Mouse (Mus musculus) neural tube, embryonic 11.5 days (tissue): Measurements from ENCODE around the gene Gm10282. TPM values are rescaled to one million over a fixed set of nuclear protein-coding genes. Genes with fewer than 3 reads are reported as not detected.

Experiments
- ATAC-seq: fragments of 200-750 bp; cut with Nextera tagmentation; 2 replicates; pipeline ENCODE4 v1.8.0; 2017; ENCODE audit warnings: moderate number of reproducible peaks, mild to moderate bottlenecking, moderate TSS enrichment, moderate library complexity; ENCODE audit not compliant: insufficient read depth, low FRiP score, low TSS enrichment
- DNase-seq: peaks from one replicate; pipeline ENCODE4 v3.0.0-alpha.2; 2015; ENCODE audit warnings: low spot score
- H3K27ac ChIP-seq: fragments of 300-500 bp; sonication (generic); 2 replicates; pipeline ENCODE4 v1.5.1; 2014; ENCODE audit warnings: low read depth, mild to moderate bottlenecking, low read length
- H3K27me3 ChIP-seq: fragments of 300-500 bp; sonication (generic); 2 replicates; pipeline ENCODE4 v1.6.1; 2014; ENCODE audit warnings: mild to moderate bottlenecking, low read length, mixed read lengths; ENCODE audit not compliant: control insufficient read depth, insufficient read depth
- H3K36me3 ChIP-seq: fragments of 300-500 bp; sonication (generic); 2 replicates; pipeline ENCODE4 v1.6.1; 2014; ENCODE audit warnings: mild to moderate bottlenecking, low read length, moderate library complexity, mixed read lengths; ENCODE audit not compliant: control insufficient read depth, insufficient read depth
- H3K4me1 ChIP-seq: fragments of 300-500 bp; sonication (generic); 2 replicates; pipeline ENCODE4 v1.6.1; 2014; ENCODE audit warnings: low read length, mixed read lengths; ENCODE audit not compliant: control insufficient read depth, insufficient read depth
- H3K4me2 ChIP-seq: fragments of 300-500 bp; sonication (generic); 2 replicates; pipeline ENCODE4 v1.6.1; 2014; ENCODE audit warnings: low read depth, mild to moderate bottlenecking, moderate library complexity
- H3K4me3 ChIP-seq: fragments of 300-500 bp; sonication (generic); 2 replicates; pipeline ENCODE4 v1.5.1; 2014; ENCODE audit warnings: low read depth, low read length
- H3K9ac ChIP-seq: fragments of 300-500 bp; sonication (generic); 2 replicates; pipeline ENCODE4 v1.6.1; 2014; ENCODE audit warnings: mild to moderate bottlenecking, low read length
- H3K9me3 ChIP-seq: fragments of 300-500 bp; sonication (generic); 2 replicates; pipeline ENCODE4 v1.6.1; 2016; ENCODE audit warnings: low read length; ENCODE audit not compliant: control insufficient read depth
- WGBS: fragments of 180-500 bp; shearing (Covaris S2); extraction: QIAGEN DNeasy Blood & Tissue Kit; methylation state at CpG from one replicate; pipeline ENCODE4 v1.1.7; 2014; 5-methylcytosine and 5-hydroxymethylcytosine counted together
- polyA plus RNA-seq: library from polyadenylated mRNA; unstranded; fragments of >200 nt; fragmentation: Nextera tagmentation; extraction: Ambion mirVana; gene quantifications from 2 replicates; pipeline ENCODE4 v1.2.1, GENCODE M21; 2014

The Gm10282 gene
- polyA plus RNA-seq, 1 experiment from 2014 or later = 35.7 TPM

DNA sequence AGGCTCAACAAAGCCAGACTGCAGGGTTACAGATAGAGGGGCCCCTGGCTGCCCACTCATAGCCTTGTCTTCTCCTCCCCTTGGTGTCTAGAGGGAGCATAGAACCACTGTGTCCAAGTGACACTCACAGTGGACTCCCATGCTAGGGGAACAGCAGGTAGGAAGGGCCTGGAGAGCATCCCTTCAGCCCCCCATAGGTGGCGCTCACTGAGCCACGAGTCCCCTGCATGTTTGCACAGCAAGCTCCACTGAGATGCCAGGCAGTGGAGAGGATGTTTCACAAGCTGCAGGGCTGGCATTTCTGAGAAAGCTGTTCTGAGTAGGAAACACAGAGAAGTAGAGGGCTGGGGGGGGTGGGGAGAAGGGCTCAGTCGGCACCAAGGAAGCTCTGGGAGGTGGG lies 32.7 kb downstream of the Gm10282 start:
- Histone ChIP-seq H3K4me3 (no peak overlapping the region), H3K4me2 (no peak overlapping the region), H3K4me1 (no peaks in the 10 kb centered on the region), H3K9ac (no peak overlapping the region), H3K27me3 (no peaks in the 10 kb centered on the region), H3K36me3 (no peaks in the 10 kb centered on the region), H3K27ac (no peak overlapping the region), H3K9me3 (no peaks in the 10 kb centered on the region)
- ATAC-seq = no peak; the same call in 1 of the 2 replicates
- peak; percentile 64 for DNase-seq
- whole genome bisulfite sequencing = 29% methylated on average over 3 of the region's 3 CpGs

DNA sequence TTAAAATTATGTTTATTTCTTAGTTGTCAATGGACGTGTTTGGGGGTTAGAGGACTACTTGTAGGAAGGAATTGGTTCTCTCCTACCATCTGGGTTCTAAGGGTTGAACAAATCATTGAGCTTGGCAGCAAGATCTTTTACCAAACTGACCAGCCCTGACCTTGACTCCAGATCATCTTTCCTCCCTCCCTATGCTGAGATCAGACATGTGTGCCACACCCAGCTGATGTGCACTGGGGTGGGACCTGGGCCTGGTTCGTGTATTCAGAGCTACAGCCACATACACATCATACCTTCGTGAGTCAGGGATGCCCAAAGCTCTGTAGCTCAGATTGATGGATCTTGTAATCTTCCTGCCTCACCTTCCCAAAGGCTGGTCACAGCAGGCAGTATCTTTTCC lies 33.4 kb downstream of the Gm10282 start:
- 89% methylated on average over 3 of the region's 3 CpGs for WGBS
- no peak overlapping the region for H3K27ac ChIP-seq
- no peak overlapping the region for H3K4me2 ChIP-seq
- DNase-seq (no peak), ATAC-seq (no peak)
- H3K36me3 ChIP-seq = no peaks in the 10 kb centered on the region
- no peak overlapping the region for H3K4me3 ChIP-seq
- no peaks in the 10 kb centered on the region for H3K4me1 ChIP-seq
- H3K9me3 ChIP-seq = no peaks in the 10 kb centered on the region
- no peaks in the 10 kb centered on the region for H3K27me3 ChIP-seq
- H3K9ac ChIP-seq = no peak overlapping the region

DNA sequence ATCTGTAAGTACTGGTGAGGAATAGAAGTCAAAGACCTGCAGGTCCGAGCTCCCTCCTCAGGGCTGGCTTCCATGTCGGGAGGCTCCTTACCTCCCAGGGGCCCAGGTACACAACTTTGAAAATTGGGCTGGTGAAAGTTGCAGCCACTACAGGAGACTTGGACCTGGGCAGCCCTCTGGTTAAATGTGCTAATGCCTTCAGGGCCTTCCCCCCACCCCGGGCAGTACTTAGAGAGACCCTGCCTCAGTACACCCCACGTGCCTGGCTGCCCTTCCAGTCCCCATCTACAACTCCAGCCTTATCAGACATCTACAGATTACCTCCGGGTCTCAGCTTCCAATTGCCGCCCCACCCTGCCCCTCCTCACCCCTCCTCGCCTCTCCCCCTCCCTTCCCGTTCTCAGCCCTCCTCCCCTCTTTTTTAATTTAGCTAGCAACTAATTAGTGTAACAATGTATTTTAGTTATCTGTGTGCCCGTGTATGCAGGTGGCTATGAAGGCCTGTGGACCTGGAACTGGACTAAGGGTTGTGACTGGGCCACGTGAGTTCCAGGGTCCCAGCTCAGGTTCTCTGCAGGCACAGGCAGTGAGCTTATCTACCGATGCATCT lies 33.9 kb downstream of the Gm10282 start:
- Histone ChIP-seq H3K27me3 (no peaks in the 10 kb centered on the region), H3K4me2 (no peak overlapping the region), H3K9me3 (no peaks in the 10 kb centered on the region), H3K4me3 (no peak overlapping the region), H3K9ac (no peak overlapping the region), H3K36me3 (no peaks in the 10 kb centered on the region), H3K27ac (no peak overlapping the region), H3K4me1 (no peaks in the 10 kb centered on the region)
- DNase-seq = no peak
- WGBS = 83% methylated on average over 11 of the region's 11 CpGs
- no peak for ATAC-seq

DNA sequence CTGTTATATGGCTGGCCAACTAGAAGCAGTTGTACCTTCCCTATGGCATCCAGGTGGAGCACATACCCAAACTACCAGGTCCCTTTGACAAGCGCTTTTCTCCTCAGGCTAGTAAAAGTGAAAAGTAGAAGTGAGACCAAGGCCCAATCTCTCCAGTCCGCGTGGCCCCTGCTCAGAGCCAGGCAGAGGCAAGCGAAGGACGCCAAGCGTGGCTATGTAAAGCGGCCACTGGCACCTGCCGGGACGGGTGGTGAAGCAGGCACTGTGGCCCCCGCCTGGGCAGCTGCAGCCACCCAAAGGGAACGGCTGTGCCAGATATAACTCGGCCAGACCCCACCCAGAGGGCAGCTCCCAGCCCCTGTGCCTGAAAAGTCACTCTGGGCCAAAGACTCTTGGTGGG lies 34.5 kb downstream of the Gm10282 start:
- H3K27ac ChIP-seq = no peak overlapping the region
- WGBS = 94% methylated on average over 12 of the region's 12 CpGs
- H3K4me3 ChIP-seq = no peak overlapping the region

DNA sequence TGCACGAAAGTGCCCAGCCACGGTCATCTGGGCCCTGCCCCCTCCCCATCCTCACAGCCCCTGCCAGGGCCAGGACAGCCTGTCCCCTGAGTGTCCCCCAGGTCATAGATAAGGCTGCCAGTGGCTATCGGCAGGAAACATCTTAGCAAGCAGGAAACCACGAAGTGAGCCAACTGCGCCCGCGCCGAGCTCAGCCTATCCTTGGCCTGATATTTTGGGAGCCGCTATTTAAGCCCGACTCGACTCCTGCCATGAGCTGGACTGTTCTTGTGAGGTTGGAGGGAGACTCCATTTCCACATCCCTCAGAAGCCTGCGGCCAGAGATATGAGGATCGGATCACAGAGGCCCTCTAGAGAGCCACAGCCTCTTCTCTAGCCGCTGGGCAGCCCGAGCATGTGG lies 36.7 kb downstream of the Gm10282 start:
- peak; percentile 23 for DNase-seq
- WGBS = 85% methylated on average over 15 of the region's 15 CpGs

More for the DNA sequence above, 34.5 kb downstream of the Gm10282 start:
- no peaks in the 10 kb centered on the region for H3K4me1 ChIP-seq
- no peak overlapping the region for H3K9ac ChIP-seq
- no peaks in the 10 kb centered on the region for H3K36me3 ChIP-seq
- H3K27me3 ChIP-seq = no peaks in the 10 kb centered on the region
- no peak for DNase-seq
- no peaks in the 10 kb centered on the region for H3K9me3 ChIP-seq
- ATAC-seq = no peak
- H3K4me2 ChIP-seq = no peak overlapping the region

DNA sequence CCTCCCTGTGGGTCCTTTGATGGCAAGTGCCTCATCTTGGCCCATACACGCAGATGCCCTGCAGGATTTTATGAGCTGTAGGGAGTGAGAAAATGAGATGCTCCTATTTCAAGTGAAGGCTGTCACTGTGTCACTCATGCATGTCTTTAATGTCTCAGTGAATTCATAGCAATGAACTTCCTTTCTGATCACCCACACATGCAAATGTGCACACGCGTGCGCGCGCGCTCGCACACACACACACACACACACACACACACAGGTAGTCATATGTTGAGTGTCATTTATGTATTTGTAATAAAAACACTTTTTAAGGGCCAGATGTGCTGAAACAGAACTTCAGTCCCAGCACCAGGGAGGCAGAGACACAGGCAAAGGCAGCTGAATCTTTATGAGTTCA lies 38.0 kb downstream of the Gm10282 start:
- Histone ChIP-seq H3K4me3 (no peak overlapping the region), H3K4me1 (no peaks in the 10 kb centered on the region), H3K9me3 (no peaks in the 10 kb centered on the region), H3K9ac (no peak overlapping the region), H3K27me3 (no peaks in the 10 kb centered on the region), H3K36me3 (no peaks in the 10 kb centered on the region), H3K4me2 (no peak overlapping the region), H3K27ac (no peak overlapping the region)
- WGBS = 96% methylated on average over 8 of the region's 8 CpGs
- DNase-seq = no peak
- ATAC-seq = no peak

More for the DNA sequence above, 36.7 kb downstream of the Gm10282 start:
- no peak overlapping the region for H3K4me3 ChIP-seq
- no peak overlapping the region for H3K4me2 ChIP-seq
- ATAC-seq = no peak
- no peak overlapping the region for H3K27ac ChIP-seq
- no peaks in the 10 kb centered on the region for H3K27me3 ChIP-seq
- H3K9ac ChIP-seq = no peak overlapping the region
- H3K4me1 ChIP-seq = no peaks in the 10 kb centered on the region
- H3K9me3 ChIP-seq = no peaks in the 10 kb centered on the region
- H3K36me3 ChIP-seq = no peaks in the 10 kb centered on the region

DNA sequence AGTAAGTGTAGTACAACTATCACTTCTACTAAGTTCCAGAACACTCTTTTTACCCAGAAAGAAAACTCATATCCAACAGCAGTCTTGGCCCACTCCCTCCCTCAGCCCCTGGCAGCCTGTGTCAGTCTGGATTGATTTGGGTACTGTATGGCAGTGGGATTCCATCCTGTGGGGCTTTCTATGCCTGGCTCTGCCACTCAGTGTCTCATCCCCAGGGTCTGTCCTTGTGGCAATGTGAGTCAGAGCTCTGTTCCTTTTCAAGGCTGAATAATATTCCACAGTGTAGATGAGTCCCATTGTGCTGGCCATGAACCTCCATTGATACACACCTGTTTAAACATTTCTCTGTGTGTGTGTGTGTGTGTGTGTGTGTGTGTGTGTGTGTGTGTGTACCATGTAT lies 38.4 kb downstream of the Gm10282 start:
- no peaks in the 10 kb centered on the region for H3K9me3 ChIP-seq
- DNase-seq (no peak), ATAC-seq (no peak)
- no peak overlapping the region for H3K9ac ChIP-seq
- no peak overlapping the region for H3K27ac ChIP-seq
- H3K4me2 ChIP-seq = no peak overlapping the region
- no peak overlapping the region for H3K4me3 ChIP-seq
- H3K27me3 ChIP-seq = no peaks in the 10 kb centered on the region
- no peaks in the 10 kb centered on the region for H3K36me3 ChIP-seq
- H3K4me1 ChIP-seq = no peaks in the 10 kb centered on the region

DNA sequence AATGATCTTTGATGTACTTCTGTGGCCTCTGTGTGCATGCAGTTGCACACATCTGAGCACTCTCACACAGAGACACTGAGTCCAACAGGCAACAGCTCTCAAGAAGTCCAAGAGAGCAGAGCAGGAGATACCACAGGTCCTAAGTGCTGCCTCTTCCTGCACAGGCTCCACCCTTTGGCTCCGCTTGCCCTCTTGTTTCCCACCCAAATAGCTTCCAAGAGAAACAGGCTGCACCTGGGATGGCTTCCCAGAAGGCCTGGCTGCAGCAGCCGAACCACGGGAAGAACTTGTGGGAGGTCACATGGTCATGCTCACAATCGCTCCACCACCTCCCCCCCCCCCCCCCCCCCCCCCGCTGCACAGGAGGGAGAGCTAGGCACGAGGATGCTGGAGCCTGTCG lies 39.7 kb downstream of the Gm10282 start:
- ATAC-seq (no peak), DNase-seq (no peak)
- Histone ChIP-seq H3K4me2 (no peak overlapping the region), H3K9me3 (no peaks in the 10 kb centered on the region), H3K9ac (no peak overlapping the region), H3K27ac (no peak overlapping the region), H3K4me3 (no peak overlapping the region), H3K36me3 (no peaks in the 10 kb centered on the region), H3K4me1 (no peaks in the 10 kb centered on the region), H3K27me3 (no peaks in the 10 kb centered on the region)
- WGBS = 62% methylated on average over 5 of the region's 7 CpGs

DNA sequence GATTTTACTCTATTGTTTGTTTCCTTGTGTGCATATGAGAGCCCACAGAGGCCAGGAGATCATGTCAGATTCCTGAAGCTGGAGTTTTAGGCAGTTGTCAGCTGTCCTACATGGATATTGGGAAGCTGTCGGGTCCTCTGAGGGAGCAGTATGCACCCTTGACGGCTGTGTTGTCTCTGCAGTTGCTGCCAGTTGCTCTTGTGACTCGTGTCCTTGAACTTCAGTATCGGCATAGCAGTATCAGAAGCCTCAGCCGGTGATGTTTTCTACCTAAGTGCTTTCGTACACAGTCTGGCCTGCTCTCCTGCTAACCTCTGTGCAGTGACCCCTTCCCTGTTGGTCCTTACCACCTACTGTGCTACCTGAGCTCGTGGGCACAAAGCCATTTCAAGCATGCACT lies 41.6 kb downstream of the Gm10282 start:
- 75% methylated on average over 7 of the region's 7 CpGs for WGBS
- ATAC-seq (no peak), DNase-seq (no peak)
- H3K27me3 ChIP-seq = no peaks in the 10 kb centered on the region
- no peaks in the 10 kb centered on the region for H3K4me1 ChIP-seq
- H3K4me3 ChIP-seq = no peak overlapping the region
- H3K9ac ChIP-seq = no peak overlapping the region
- H3K4me2 ChIP-seq = no peak overlapping the region
- H3K36me3 ChIP-seq = no peaks in the 10 kb centered on the region
- H3K27ac ChIP-seq = no peak overlapping the region
- no peaks in the 10 kb centered on the region for H3K9me3 ChIP-seq
